Mouse (Mus musculus) MEL (cell line): ENCODE data around the gene 8030474K03Rik.

Source experiments
- CTCF ChIP-seq, 3 experiments: IDR thresholded peaks in 2 of 3; conservative IDR thresholded peaks in 1 of 3; 2 replicates each; pipeline ENCODE4 v1.5.1; 2011 to 2012; ENCODE audit warnings: low read length in 3 of 3, low read depth in 2 of 3, mild to moderate bottlenecking in 2 of 3, improper control_type of control experiment in 1 of 3, inconsistent platforms in 1 of 3, mixed read lengths in 1 of 3, moderate library complexity in 1 of 3; ENCODE audit not compliant: control insufficient read depth in 1 of 3, insufficient read depth in 1 of 3, poor library complexity in 1 of 3, severe bottlenecking in 1 of 3
- E2F4 ChIP-seq: IDR thresholded peaks from 2 replicates; pipeline ENCODE4 v1.6.1; 2011; ENCODE audit warnings: low read depth, low read length, improper control_type of control experiment, borderline replicate concordance
- KAT2A ChIP-seq: conservative IDR thresholded peaks from 2 replicates; pipeline ENCODE4 v1.6.1; 2012; ENCODE audit warnings: low read depth, low read length, improper control_type of control experiment, inconsistent platforms
- NELFE ChIP-seq: IDR thresholded peaks from 2 replicates; pipeline ENCODE4 v1.6.1; 2011; ENCODE audit warnings: low read depth, low read length, improper control_type of control experiment
- POLR2A ChIP-seq, 2 experiments: IDR thresholded peaks; 2 replicates each; pipeline ENCODE4 v1.6.1; 2011 to 2012; ENCODE audit warnings: low read length in 2 of 2, mild to moderate bottlenecking in 2 of 2, control low read depth in 1 of 2, improper control_type of control experiment in 1 of 2, low read depth in 1 of 2, moderate library complexity in 1 of 2; ENCODE audit not compliant: control insufficient read depth in 1 of 2, insufficient read depth in 1 of 2, poor library complexity in 1 of 2
- POLR2AphosphoS5 ChIP-seq: IDR thresholded peaks from 2 replicates; pipeline ENCODE4 v1.6.1; 2012; ENCODE audit warnings: low read depth, borderline replicate concordance, mild to moderate bottlenecking, inconsistent platforms, low read length, moderate library complexity, mixed read lengths
- ZNF384 ChIP-seq: IDR thresholded peaks from 2 replicates; pipeline ENCODE4 v1.6.1; 2012; ENCODE audit warnings: low read depth, mild to moderate bottlenecking, inconsistent platforms, low read length, improper control_type of control experiment

DNA sequence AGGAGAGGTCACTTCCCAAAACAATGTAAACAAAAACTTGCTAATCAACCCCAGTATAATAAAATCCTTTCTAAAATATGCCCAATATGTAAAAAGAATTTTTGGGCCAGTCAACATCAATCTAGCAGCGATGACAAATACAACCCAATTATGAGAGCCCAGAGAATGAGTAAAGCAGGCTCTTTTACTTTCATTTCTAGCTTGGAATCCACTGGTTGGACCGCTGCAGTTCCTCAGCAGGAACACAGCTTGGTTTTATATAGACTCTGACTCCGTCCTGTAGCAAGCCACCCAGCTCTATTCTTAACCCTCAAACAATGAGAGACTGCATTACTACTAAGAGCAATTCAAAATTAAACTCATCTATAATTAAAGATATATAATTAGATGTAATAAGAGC lies 17.3 kb downstream of the 8030474K03Rik start:
- no peak for TF ChIP-seq POLR2AphosphoS5
- no peak for TF ChIP-seq POLR2A (IDR thresholded peaks at IDR 0.05; ENCODE audit: control insufficient read depth in 1 of 2, insufficient read depth in 1 of 2, low read depth in 1 of 2, low read length in 2 of 2, poor library complexity in 1 of 2)
- no peak for TF ChIP-seq E2F4
- no peak for TF ChIP-seq NELFE
- TF ChIP-seq CTCF (IDR thresholded peaks at IDR 0.05 in 2 of 3, conservative IDR thresholded peaks at IDR 0.05 in 1 of 3; ENCODE audit: control insufficient read depth in 1 of 3, insufficient read depth in 1 of 3, low read depth in 2 of 3, low read length in 3 of 3, poor library complexity in 1 of 3, severe bottlenecking in 1 of 3), result no peak
- no peak for TF ChIP-seq KAT2A
- no peak for TF ChIP-seq ZNF384
